Mouse (Mus musculus): Measurements from ENCODE around the gene Tesmin. TPM values are rescaled to one million over a fixed set of nuclear protein-coding genes. Genes with fewer than 3 reads are reported as not detected.

Gene Tesmin
- total RNA-seq, 2 experiments from 2014 or later = 2.8 to 3.4 TPM

GRCm38 (mm10) chr19:3394216-3394615, 5.6 kb downstream of the Tesmin start:
- no peak for DNase-seq

DNA sequence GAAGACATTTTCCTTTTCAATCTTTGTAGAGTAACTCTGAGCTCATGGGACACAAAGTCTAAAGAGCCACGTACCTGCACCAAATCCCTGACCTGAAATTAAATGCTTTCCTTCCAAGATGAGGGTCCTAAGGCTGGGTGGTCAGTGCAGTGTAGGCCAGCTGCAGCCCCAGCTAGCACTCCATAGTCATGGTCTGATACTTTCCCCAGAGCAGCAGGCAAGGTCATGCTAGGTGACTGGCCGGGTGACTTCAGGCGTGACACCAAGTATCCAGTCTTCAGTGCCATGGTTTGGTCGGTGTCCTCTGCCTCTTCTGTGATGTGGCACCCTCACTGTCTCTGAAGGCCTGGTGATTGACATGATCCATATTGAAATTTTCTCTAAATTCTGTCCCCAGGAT, 11.4 kb downstream of the Tesmin start:
- no peak for DNase-seq

GRCm38 (mm10) chr19:3401504-3401903, 12.8 kb downstream of the Tesmin start:
- DNase-seq = no peak

DNA sequence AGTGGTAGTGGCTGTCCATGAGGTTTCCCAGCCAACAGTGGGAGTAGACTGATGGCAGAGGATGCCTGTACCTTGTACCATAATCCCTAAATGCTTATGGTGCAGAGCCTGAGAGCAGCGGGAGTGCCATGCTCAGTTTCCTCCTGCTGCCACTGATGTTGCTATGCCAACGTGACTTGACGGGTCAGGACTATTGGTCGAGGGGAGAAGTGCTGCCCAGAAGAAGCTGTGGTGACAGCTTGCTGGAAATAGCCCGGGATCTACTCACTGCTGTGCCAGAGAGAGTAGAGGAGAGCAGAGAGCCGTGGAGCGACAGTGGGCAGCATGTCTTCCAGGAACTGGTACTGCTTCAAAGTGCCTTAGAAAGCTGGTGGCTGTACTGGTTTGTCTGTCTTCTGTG, 13.3 kb downstream of the Tesmin start:
- peak; percentile 12 for DNase-seq

GRCm38 (mm10) chr19:3402390-3402789, 13.7 kb downstream of the Tesmin start:
- DNase-seq = no peak

DNA sequence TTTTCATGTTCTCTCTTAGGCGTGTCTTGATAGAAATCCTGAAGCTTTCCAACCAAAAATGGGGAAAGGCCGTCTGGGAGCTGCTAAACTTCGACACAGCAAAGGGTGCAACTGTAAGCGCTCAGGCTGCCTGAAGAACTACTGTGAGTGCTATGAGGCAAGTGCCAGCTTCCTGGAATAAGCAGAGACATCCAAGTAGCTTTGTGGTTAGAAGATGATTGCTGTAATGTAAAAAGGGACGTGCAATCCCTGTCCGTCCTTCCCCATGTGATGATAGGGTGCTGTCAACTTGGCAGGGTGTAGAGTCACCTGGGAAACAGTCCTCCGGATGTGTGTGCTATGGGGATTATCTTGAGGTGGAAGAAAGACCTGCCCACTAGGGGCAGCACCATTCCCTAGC, 15.4 kb downstream of the Tesmin start:
- no peak for DNase-seq

DNA sequence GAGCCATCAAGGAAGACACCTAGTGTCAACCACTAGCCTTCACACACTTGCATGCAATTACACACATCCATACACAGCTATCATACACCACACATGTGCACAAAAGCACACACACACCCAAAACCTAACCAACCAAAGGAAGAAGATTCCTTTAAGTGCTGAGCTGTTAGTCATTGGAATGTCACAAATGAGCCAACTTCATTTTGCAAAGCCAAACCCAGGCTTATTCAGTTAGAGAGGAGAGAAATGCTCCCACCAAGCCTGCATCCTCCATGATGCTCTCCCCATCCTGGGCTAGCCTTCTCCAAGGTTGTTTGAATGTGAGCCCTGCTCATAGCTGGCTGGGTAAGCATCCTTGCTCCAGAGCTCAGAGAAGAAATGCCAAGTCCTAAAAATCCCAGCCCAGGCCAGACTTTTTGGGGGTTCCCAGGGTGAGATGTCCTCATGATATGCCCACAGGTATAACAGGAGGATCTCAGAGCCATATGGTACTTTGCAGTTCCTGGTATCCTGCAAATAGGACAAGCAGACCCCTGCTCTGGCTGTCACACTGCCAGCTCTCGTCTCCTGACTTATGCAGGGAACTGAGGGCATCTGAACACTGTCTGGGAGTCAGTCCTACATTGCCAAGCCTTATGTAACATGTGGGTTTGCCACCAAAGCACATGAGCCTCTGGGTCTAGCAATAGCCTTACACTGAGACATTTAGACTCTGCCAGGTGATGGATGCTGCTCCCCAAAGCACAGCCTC, 17.0 kb downstream of the Tesmin start:
- no peak for DNase-seq

DNA sequence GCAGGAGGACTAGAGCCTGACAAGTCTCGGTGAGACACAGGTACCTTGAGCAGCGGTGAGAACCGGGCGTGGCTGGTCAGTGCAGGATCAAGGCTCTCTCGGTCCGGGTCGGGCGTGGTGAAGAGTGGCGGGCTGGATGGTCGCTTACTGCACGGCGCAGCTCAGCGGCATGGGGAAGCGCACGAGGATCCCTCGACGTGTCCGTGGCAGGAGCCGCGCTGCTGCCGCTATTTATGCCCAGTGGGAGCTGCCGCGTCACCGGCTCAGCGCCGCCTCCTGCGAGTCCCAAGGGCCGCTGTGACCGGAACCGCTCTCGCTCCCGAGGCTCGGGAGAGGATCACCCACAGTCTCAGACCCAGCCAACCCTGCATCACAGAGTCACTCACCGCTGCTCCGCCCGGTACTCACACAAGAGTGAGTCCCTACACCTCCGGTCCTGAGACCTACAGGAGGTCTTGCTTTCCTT, 25.6 kb downstream of the Tesmin start, which contains the start of gene Gal:
Gene Gal (minus strand): TSS at position 277 of the 466 bp plus-strand sequence.
- DNase-seq = peak; percentile 47

GRCm38 (mm10) chr19:3419251-3419650, 30.6 kb downstream of the Tesmin start:
- no peak for DNase-seq

DNA sequence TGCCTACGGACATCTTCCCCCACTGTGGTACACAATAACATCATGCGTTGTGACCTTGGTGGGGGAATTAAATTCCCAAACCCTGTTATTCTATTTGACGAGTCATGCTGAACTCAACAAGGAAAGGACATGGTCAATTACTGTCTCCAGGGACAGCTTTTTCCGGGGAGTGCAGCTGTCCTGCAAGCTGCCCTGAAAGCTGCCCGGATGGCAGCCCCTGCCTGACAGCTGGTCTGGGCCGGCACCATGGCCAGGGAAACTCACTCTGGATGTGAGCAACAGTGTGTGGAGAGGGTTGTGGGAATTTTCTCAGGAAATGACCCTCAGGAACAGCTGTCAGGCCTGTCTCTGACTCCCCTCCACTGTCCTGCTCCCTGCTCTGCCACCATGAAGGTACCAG, 33.8 kb downstream of the Tesmin start:
- DNase-seq = no peak

GRCm38 (mm10) chr19:3422981-3423380, 34.3 kb downstream of the Tesmin start:
- no peak for DNase-seq

DNA sequence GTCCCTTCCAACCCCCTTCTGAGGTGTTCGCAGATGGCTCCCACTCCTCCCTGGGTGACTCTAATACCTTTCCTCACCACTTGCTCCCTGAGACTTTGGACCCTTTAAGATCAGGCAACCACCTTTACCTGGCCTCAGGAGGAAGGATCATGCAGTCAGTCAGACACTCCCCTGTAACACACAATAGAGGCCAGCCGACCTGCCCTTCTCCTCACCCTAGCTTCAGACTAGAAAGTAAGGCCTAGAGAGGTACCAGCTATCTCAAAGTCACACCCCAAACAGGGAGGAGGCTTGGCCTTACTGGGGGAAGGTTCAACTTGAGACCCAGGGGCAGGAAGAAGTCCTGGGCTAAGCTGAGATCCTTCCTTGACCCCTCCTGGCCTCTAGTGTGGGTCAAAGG, 35.6 kb downstream of the Tesmin start:
- DNase-seq = no peak

- DNase-seq = no peak
Observed at GRCm38 (mm10) chr19:3428057-3428830, 39.6 kb downstream of the Tesmin start.

GRCm38 (mm10) chr19:3429156-3429816, 40.6 kb downstream of the Tesmin start:
- DNase-seq = no peak

GRCm38 (mm10) chr19:3431066-3431465, 42.4 kb downstream of the Tesmin start:
- DNase-seq = no peak

DNA sequence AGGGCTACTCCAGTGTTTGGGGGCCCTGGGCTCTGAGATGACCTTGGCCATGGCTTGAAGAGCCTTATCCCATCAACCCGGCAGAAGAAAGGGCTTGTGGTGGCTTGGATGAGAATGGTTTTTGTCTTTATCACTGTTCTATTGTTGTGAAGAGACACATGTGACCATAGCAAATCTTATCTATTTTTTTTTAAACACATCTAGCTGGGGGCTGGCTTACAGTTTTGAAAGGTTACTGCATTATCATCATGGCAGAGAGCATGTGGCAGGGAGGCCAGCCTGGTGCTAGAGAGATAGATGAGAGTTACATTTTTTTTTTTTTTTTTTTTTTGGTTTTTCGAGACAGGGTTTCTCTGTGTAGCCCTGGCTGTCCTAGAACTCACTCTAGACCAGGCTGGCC, 43.3 kb downstream of the Tesmin start:
- DNase-seq = no peak

- DNase-seq = no peak
Observed at GRCm38 (mm10) chr19:3434124-3434523, 45.5 kb downstream of the Tesmin start.

DNA sequence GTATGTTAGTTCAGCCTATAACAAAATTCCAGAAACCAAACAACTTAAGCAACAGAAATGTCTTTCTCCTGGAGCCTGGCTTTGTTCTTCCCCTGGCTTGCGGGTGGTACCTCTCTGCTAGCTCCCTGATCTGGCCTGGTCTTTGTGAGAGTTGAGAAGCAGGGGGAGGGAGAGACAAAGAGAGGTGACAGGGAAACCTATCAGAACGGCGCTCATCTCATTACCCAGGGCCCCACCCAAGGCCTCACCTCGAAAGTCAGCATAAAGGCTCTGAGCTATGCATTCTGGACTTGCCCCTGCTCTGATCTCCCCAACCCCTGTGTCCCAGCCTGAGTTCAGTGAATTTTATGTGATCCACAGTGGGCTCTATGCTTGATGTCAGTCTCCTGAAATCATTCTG, 46.0 kb downstream of the Tesmin start:
- no peak for DNase-seq

GRCm38 (mm10) chr19:3435824-3436223, 47.2 kb downstream of the Tesmin start:
- DNase-seq = no peak

- peak; percentile 49 for DNase-seq
Observed at GRCm38 (mm10) chr19:3436840-3437239, 48.2 kb downstream of the Tesmin start.

- no peak for DNase-seq
Observed at GRCm38 (mm10) chr19:3437980-3438379, 49.3 kb downstream of the Tesmin start.

- DNase-seq = no peak
Observed at GRCm38 (mm10) chr19:3440667-3441066, 52.0 kb downstream of the Tesmin start.

- no peak for DNase-seq
Observed at GRCm38 (mm10) chr19:3441092-3441491, 52.4 kb downstream of the Tesmin start.

All from heart, postnatal 4 days (tissue).